Mouse (Mus musculus) megakaryocyte, embryonic 14.5 days (primary cell): ENCODE results near the gene H2afx.

Experiments used
- FLI1 ChIP-seq: IDR thresholded peaks from 2 replicates; pipeline ENCODE4 v1.6.1; 2012; ENCODE audit warnings: low read length, inconsistent platforms, mixed read lengths
- GATA1 ChIP-seq: IDR thresholded peaks from 3 replicates; pipeline ENCODE4 v1.6.1; 2012; ENCODE audit warnings: mixed read lengths, low read length, inconsistent platforms, borderline replicate concordance

GRCm38 (mm10) chr9:44286256-44286850 lies 48.1 kb upstream of the H2afx start:
- TF ChIP-seq GATA1 (no peak), FLI1 (no peak)
